Mouse (Mus musculus) T-helper 1 cell (primary cell): ENCODE results near the gene Arnt2.

Experiments used
- in situ Hi-C: fragments of 300-600 bp; cut with MboI, MseI; formaldehyde crosslinking; loops from one replicate; pipeline ENCODE4 v1.15.1; 2025; ENCODE audit warnings: high pct_unique_total_duplicates

Arnt2 gene

GRCm38 (mm10) chr7:84249381-84249780, 160.6 kb downstream of the Arnt2 start:
- in situ Hi-C loops: no loop called here

DNA sequence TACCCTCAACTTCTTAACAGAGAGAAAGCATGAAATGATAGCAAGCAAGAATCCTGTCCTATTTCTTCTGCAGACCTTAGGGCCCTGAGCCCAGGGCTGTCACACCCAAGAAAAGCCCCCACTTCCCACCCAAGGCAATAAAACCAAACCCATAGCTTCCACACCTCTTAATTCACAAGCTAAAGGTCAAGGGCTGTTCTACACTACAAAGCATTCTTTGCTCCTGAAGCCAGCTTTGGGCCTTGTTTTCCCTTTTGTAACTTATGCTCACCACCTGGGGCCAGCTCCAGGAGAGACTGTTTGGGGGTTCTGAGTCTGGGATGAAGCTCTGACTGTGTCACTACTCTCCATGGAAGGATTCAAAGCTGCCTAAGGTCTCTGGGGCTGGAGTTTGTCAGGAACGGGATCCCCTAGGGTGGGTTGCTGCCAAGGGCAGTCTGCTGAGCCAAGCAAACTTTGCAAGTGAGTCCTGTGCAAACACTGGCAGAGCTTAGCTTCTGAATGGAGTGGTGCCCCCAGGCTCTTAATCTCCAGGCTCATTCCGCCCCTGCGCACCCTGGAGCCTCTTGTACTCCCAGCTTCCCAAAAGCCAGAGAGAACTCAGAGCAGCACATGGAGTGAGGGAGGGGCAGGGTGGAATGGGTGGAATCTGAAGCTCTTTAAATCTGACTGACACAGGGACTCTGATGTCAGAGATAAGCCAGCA, 161.9 kb downstream of the Arnt2 start:
- in situ Hi-C loops: no loop called here

GRCm38 (mm10) chr7:84246878-84247277, 163.1 kb downstream of the Arnt2 start:
- in situ Hi-C loops: no loop called here

DNA sequence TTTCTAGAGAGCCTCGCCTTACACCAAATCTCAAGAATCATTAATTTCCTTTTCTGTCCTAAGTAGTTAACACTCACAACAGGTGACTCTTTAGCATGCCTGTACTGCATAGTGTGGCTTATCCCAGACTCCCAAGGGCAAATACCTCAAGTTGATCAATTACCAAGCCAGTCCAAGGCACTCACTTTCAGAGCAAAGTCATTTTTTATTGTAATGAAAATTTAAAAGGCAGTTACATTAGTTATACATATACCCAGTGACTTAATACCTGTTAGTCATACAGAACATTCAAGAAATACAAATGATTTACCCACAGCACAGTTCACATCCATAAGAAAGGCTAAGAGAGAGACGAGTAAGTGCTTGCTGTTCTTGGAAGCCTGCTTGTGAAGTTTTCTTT, 163.9 kb downstream of the Arnt2 start:
- in situ Hi-C loops: no loop called here

DNA sequence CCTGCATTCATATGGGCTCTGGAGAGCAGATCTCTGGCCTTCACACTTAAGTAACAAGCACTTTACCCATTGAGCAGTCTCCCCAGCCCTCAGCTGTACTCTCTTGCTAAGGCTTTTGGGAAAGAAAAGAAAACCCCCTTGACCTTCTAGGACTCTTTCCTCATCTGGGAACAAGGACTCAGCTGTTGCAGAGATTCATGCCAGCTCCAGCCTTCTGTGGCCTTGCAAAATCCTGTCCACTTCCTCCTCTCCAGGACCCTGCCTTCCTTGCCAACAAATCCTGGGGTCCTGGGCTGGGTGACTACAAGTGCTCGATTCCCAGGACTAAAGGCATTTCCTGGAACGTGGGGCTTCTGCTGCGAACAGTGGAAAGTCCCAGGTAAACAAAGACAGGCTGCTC, 169.6 kb downstream of the Arnt2 start:
- in situ Hi-C loops: no loop called here

- in situ Hi-C loops: no loop called here
These were observed 172.3 kb downstream of the Arnt2 start for GRCm38 (mm10) chr7:84237655-84238054.

GRCm38 (mm10) chr7:84231396-84231795, 178.6 kb downstream of the Arnt2 start:
- in situ Hi-C loops: no loop called here

GRCm38 (mm10) chr7:84227652-84228051, 182.3 kb downstream of the Arnt2 start:
- in situ Hi-C loops: no loop called here

DNA sequence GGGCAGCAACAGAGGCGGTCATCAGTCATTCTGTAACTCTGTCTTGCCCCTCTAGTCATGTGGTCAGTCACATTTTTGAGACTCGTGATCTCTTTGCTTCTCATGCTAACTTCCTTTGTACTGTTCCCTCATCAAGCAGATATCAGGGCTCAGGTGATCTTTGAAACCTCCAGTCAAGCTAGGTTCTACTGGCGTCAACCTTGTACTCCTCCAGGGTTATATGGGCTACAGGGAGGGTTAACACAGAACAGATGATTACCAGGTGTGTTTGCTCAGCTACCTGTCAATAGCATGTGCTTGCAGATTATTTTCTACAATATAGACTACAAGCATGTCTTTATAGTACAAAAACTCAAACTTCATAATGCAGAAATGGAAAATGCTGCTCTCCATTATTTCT, 183.1 kb downstream of the Arnt2 start:
- in situ Hi-C loops: no loop called here

GRCm38 (mm10) chr7:84212112-84212511, 197.9 kb downstream of the Arnt2 start:
- in situ Hi-C loops: no loop called here

- in situ Hi-C loops: no loop called here
These were observed 199.2 kb downstream of the Arnt2 start for GRCm38 (mm10) chr7:84210585-84211291.

DNA sequence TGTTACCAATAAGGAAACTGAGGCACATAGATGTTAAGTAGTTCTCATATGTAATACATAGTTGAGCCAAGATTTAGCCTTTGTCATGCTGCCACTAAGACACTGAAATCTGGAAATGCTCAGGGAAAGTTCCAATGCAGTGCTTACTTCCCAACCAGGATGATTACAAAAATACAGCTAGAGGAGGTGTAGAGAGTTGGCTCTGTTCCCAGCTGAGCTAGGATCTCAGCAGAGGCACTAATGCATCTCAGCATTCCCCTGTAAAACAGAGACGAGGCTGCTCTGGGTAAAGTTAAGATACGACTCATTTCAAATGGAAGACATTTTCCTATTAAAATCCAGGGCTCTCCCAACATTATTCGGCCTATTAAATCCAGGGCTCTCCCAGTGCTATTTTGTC, 206.0 kb downstream of the Arnt2 start:
- in situ Hi-C loops: no loop called here

GRCm38 (mm10) chr7:84201151-84202068, 208.6 kb downstream of the Arnt2 start:
- in situ Hi-C loops: no loop called here

DNA sequence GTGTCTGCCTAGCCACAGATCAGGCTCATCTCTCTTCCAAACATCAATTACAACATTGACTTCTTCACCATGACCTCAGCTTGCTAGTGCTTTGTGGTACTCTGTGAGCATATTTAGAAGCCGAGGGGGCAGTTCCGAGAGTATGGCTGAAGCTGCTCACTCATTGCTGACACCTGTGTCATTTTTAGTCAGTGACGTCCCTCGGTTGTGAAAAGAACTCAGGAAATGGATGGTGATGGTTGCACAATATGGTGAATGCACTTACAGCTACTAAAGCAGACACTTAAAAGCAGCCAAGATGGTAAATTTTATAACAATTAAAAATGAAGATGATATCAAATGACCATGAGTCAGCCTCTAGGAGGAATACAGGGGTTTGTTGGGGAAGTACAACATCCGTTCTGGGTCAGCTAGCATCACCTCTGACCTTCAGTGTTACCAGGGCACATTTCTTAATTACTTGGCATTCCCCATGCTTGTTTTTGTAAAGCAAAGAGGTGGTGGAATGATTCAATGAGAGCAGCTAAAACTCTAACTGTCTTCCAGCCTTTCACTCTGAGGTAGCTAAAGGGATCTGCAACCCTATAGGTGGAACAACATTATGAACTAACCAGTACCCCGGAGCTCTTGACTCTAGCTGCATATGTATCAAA, 212.6 kb downstream of the Arnt2 start:
- in situ Hi-C loops: loop anchor here (5.0 kb wide), 1 partner anchor 80 kb away; no protein-coding TSS in a partner anchor
